Mouse (Mus musculus): ENCODE data around the gene Ccdc28b. TPM values are rescaled to one million over a fixed set of nuclear protein-coding genes. Genes with fewer than 3 reads are reported as not detected.

Gene Ccdc28b
- polyA plus RNA-seq, 1 experiment from 2014 or later = 79.6 TPM

- Histone ChIP-seq H3K4me2 (replicated peaks; ENCODE audit: low read depth, low read length) (no peak overlapping the region), H3K27me3 (ENCODE audit: control insufficient read depth, insufficient read depth, low read length) (no peaks in the 10 kb centered on the region), H3K27ac (ENCODE audit: low read depth, low read length) (no peak overlapping the region), H3K9me3 (ENCODE audit: control insufficient read depth, low read length) (no peaks in the 10 kb centered on the region), H3K4me3 (ENCODE audit: low read depth, low read length) (no peak overlapping the region), H3K9ac (ENCODE audit: low read depth, low read length) (no peak overlapping the region), H3K36me3 (ENCODE audit: control insufficient read depth, insufficient read depth, low read length) (peaks cover 38% of the 10 kb centered on the region), H3K4me1 (replicated peaks; ENCODE audit: control insufficient read depth, insufficient read depth, low read length) (no peaks in the 10 kb centered on the region)
- DNase-seq (ENCODE audit: low spot score) (no peak), ATAC-seq (ENCODE audit: low FRiP score) (no peak)
- WGBS = 92% methylated on average over 4 of the region's 4 CpGs
These were observed 7.2 kb upstream of the Ccdc28b start for GRCm38 (mm10) chr4:129630944-129631343.

GRCm38 (mm10) chr4:129626035-129626434 is 2.3 kb upstream of the Ccdc28b start:
- H3K4me3 ChIP-seq (ENCODE audit: low read depth, low read length) = no peak overlapping the region
- H3K4me2 ChIP-seq (replicated peaks; ENCODE audit: low read depth, low read length) = no peak overlapping the region
- WGBS = 77% methylated on average over 6 of the region's 6 CpGs
- H3K27ac ChIP-seq (ENCODE audit: low read depth, low read length) = no peak overlapping the region
- DNase-seq (ENCODE audit: low spot score) (no peak), ATAC-seq (ENCODE audit: low FRiP score) (no peak)
- H3K4me1 ChIP-seq (replicated peaks; ENCODE audit: control insufficient read depth, insufficient read depth, low read length) = peaks cover 12% of the 10 kb centered on the region
- H3K27me3 ChIP-seq (ENCODE audit: control insufficient read depth, insufficient read depth, low read length) = no peaks in the 10 kb centered on the region
- H3K9ac ChIP-seq (ENCODE audit: low read depth, low read length) = no peak overlapping the region
- H3K36me3 ChIP-seq (ENCODE audit: control insufficient read depth, insufficient read depth, low read length) = peaks cover 22% of the 10 kb centered on the region
- no peaks in the 10 kb centered on the region for H3K9me3 ChIP-seq (ENCODE audit: control insufficient read depth, low read length)

GRCm38 (mm10) chr4:129625496-129625895 is 1.7 kb upstream of the Ccdc28b start:
- no peaks in the 10 kb centered on the region for H3K9me3 ChIP-seq (ENCODE audit: control insufficient read depth, low read length)
- no peak for DNase-seq (ENCODE audit: low spot score)
- H3K4me2 ChIP-seq (replicated peaks; ENCODE audit: low read depth, low read length) = 0 out of 2 replicates have a peak overlapping the region, but pooled peaks have one; percentile 71
- 33% methylated on average over 4 of the region's 4 CpGs for WGBS
- H3K27ac ChIP-seq (ENCODE audit: low read depth, low read length) = no peak overlapping the region
- H3K27me3 ChIP-seq (ENCODE audit: control insufficient read depth, insufficient read depth, low read length) = no peaks in the 10 kb centered on the region
- H3K36me3 ChIP-seq (ENCODE audit: control insufficient read depth, insufficient read depth, low read length) = peaks cover 17% of the 10 kb centered on the region
- H3K9ac ChIP-seq (ENCODE audit: low read depth, low read length) = no peak overlapping the region
- H3K4me3 ChIP-seq (ENCODE audit: low read depth, low read length) = no peak overlapping the region
- no peak for ATAC-seq (ENCODE audit: low FRiP score)
- peaks cover 12% of the 10 kb centered on the region for H3K4me1 ChIP-seq (replicated peaks; ENCODE audit: control insufficient read depth, insufficient read depth, low read length)

- H3K9me3 ChIP-seq (ENCODE audit: control insufficient read depth, low read length) = no peaks in the 10 kb centered on the region
- peaks cover 12% of the 10 kb centered on the region for H3K4me1 ChIP-seq (replicated peaks; ENCODE audit: control insufficient read depth, insufficient read depth, low read length)
- peak overlapping the region; percentile 58; the same call in 1 of the 2 replicates for H3K4me3 ChIP-seq (ENCODE audit: low read depth, low read length)
- peaks cover 16% of the 10 kb centered on the region for H3K36me3 ChIP-seq (ENCODE audit: control insufficient read depth, insufficient read depth, low read length)
- DNase-seq (ENCODE audit: low spot score) (peak; percentile 79), ATAC-seq (ENCODE audit: low FRiP score) (peak; percentile 6; the same call in 1 of the 2 replicates)
- 2% methylated on average over 6 of the region's 6 CpGs for WGBS
- peak overlapping the region; percentile 16 for H3K9ac ChIP-seq (ENCODE audit: low read depth, low read length)
- H3K4me2 ChIP-seq (replicated peaks; ENCODE audit: low read depth, low read length) = peak overlapping the region; percentile 71
- H3K27ac ChIP-seq (ENCODE audit: low read depth, low read length) = peak overlapping the region; percentile 82
- H3K27me3 ChIP-seq (ENCODE audit: control insufficient read depth, insufficient read depth, low read length) = no peaks in the 10 kb centered on the region
These were observed 1.3 kb upstream of the Ccdc28b start for GRCm38 (mm10) chr4:129625029-129625370.

GRCm38 (mm10) chr4:129624281-129625028 is 708 bp upstream of the Ccdc28b start:
- ATAC-seq (ENCODE audit: low FRiP score) (peak; percentile 87), DNase-seq (ENCODE audit: low spot score) (peak; percentile 76)
- H3K27ac ChIP-seq (ENCODE audit: low read depth, low read length) = peak overlapping the region; percentile 82
- peak overlapping the region; percentile 71 for H3K4me2 ChIP-seq (replicated peaks; ENCODE audit: low read depth, low read length)
- peak overlapping the region; percentile 58 for H3K4me3 ChIP-seq (ENCODE audit: low read depth, low read length)
- peaks cover 12% of the 10 kb centered on the region for H3K4me1 ChIP-seq (replicated peaks; ENCODE audit: control insufficient read depth, insufficient read depth, low read length)
- H3K36me3 ChIP-seq (ENCODE audit: control insufficient read depth, insufficient read depth, low read length) = peaks cover 14% of the 10 kb centered on the region
- H3K27me3 ChIP-seq (ENCODE audit: control insufficient read depth, insufficient read depth, low read length) = no peaks in the 10 kb centered on the region
- peak overlapping the region; percentile 66 for H3K9ac ChIP-seq (ENCODE audit: low read depth, low read length)
- no peaks in the 10 kb centered on the region for H3K9me3 ChIP-seq (ENCODE audit: control insufficient read depth, low read length)
- WGBS = 1% methylated on average over 18 of the region's 18 CpGs

GRCm38 (mm10) chr4:129622803-129623535 is 778 bp downstream of the Ccdc28b start:
- H3K4me3 ChIP-seq (ENCODE audit: low read depth, low read length) = peak overlapping the region; percentile 58
- 25% methylated on average over 8 of the region's 8 CpGs for WGBS
- peak overlapping the region; percentile 66 for H3K9ac ChIP-seq (ENCODE audit: low read depth, low read length)
- no peak for ATAC-seq (ENCODE audit: low FRiP score)
- peak overlapping the region; percentile 71 for H3K4me2 ChIP-seq (replicated peaks; ENCODE audit: low read depth, low read length)
- H3K4me1 ChIP-seq (replicated peaks; ENCODE audit: control insufficient read depth, insufficient read depth, low read length) = peaks cover 14% of the 10 kb centered on the region
- H3K36me3 ChIP-seq (ENCODE audit: control insufficient read depth, insufficient read depth, low read length) = 0 out of 2 replicates have a peak, but pooled peaks cover 3% of the 10 kb centered on the region
- H3K27me3 ChIP-seq (ENCODE audit: control insufficient read depth, insufficient read depth, low read length) = no peaks in the 10 kb centered on the region
- H3K9me3 ChIP-seq (ENCODE audit: control insufficient read depth, low read length) = no peaks in the 10 kb centered on the region
- peak overlapping the region; percentile 82; the same call in 1 of the 2 replicates for H3K27ac ChIP-seq (ENCODE audit: low read depth, low read length)
- no peak for DNase-seq (ENCODE audit: low spot score)

GRCm38 (mm10) chr4:129622120-129622802 is 1.5 kb downstream of the Ccdc28b start:
- DNase-seq (ENCODE audit: low spot score) = no peak
- peak overlapping the region; percentile 66 for H3K9ac ChIP-seq (ENCODE audit: low read depth, low read length)
- peaks cover 14% of the 10 kb centered on the region for H3K4me1 ChIP-seq (replicated peaks; ENCODE audit: control insufficient read depth, insufficient read depth, low read length)
- no peak overlapping the region for H3K4me3 ChIP-seq (ENCODE audit: low read depth, low read length)
- no peak overlapping the region for H3K27ac ChIP-seq (ENCODE audit: low read depth, low read length)
- no peak for ATAC-seq (ENCODE audit: low FRiP score)
- H3K4me2 ChIP-seq (replicated peaks; ENCODE audit: low read depth, low read length) = peak overlapping the region; percentile 71; the same call in 1 of the 2 replicates
- no peaks in the 10 kb centered on the region for H3K9me3 ChIP-seq (ENCODE audit: control insufficient read depth, low read length)
- H3K27me3 ChIP-seq (ENCODE audit: control insufficient read depth, insufficient read depth, low read length) = no peaks in the 10 kb centered on the region
- 81% methylated on average over 11 of the region's 11 CpGs for WGBS
- H3K36me3 ChIP-seq (ENCODE audit: control insufficient read depth, insufficient read depth, low read length) = 0 out of 2 replicates have a peak, but pooled peaks cover 3% of the 10 kb centered on the region

GRCm38 (mm10) chr4:129621283-129621841 is 2.4 kb downstream of the Ccdc28b start:
- Histone ChIP-seq H3K4me2 (replicated peaks; ENCODE audit: low read depth, low read length) (no peak overlapping the region), H3K27me3 (ENCODE audit: control insufficient read depth, insufficient read depth, low read length) (no peaks in the 10 kb centered on the region), H3K9me3 (ENCODE audit: control insufficient read depth, low read length) (no peaks in the 10 kb centered on the region), H3K4me3 (ENCODE audit: low read depth, low read length) (no peak overlapping the region), H3K36me3 (ENCODE audit: control insufficient read depth, insufficient read depth, low read length) (peaks cover 2% of the 10 kb centered on the region; the same call in 1 of the 2 replicates), H3K4me1 (replicated peaks; ENCODE audit: control insufficient read depth, insufficient read depth, low read length) (peaks cover 14% of the 10 kb centered on the region), H3K9ac (ENCODE audit: low read depth, low read length) (no peak overlapping the region), H3K27ac (ENCODE audit: low read depth, low read length) (no peak overlapping the region)
- WGBS = 85% methylated on average over 8 of the region's 8 CpGs
- DNase-seq (ENCODE audit: low spot score) = no peak
- ATAC-seq (ENCODE audit: low FRiP score) = no peak

Data from hindbrain, embryonic 11.5 days (tissue).